Mouse (Mus musculus) CH12.LX (cell line): ENCODE data around the gene Cfap206. TPM values are rescaled to one million over a fixed set of nuclear protein-coding genes. Genes with fewer than 3 reads are reported as not detected.

Source experiments
- DNase-seq: peaks from one replicate; pipeline ENCODE4 v3.0.0-alpha.2; 2013; ENCODE audit errors: extremely low read depth
- H3K27ac ChIP-seq: 2 replicates; pipeline ENCODE4 v1.5.1; 2012; ENCODE audit warnings: low read depth, mild to moderate bottlenecking, control low read depth, moderate library complexity; ENCODE audit not compliant: insufficient read depth
- H3K27me3 ChIP-seq: replicated peaks from 2 replicates; pipeline ENCODE3; 2012; ENCODE audit warnings: inconsistent platforms
- H3K36me3 ChIP-seq, 2 experiments: replicated peaks in 1 of 2; 2 replicates each; pipeline versions ENCODE3 to v1.6.1; 2012; ENCODE audit warnings: inconsistent platforms in 1 of 2, low read length in 1 of 2, mild to moderate bottlenecking in 1 of 2, mixed read lengths in 1 of 2, moderate library complexity in 1 of 2; ENCODE audit not compliant: control insufficient read depth in 1 of 2, insufficient read depth in 1 of 2
- H3K4me1 ChIP-seq, 2 experiments: 2 replicates each; pipeline ENCODE4 v1.6.1; 2012; ENCODE audit warnings: inconsistent platforms in 1 of 2, moderate library complexity in 1 of 2; ENCODE audit not compliant: insufficient read depth in 2 of 2, control insufficient read depth in 1 of 2
- H3K4me2 ChIP-seq: 2 replicates; pipeline ENCODE4 v1.6.1; 2012; ENCODE audit warnings: low read depth, mild to moderate bottlenecking, control low read depth; ENCODE audit not compliant: poor library complexity, insufficient read depth, severe bottlenecking
- H3K4me3 ChIP-seq, 3 experiments: fragments of 150-350 bp in 1 of 3; sonication (generic) in 1 of 3; replicated peaks in 1 of 3; 2 replicates each; pipeline versions ENCODE3 to v1.5.1; 2011 to 2012; ENCODE audit warnings: low read depth in 2 of 3, low read length in 2 of 3, mild to moderate bottlenecking in 2 of 3, moderate library complexity in 2 of 3, control low read depth in 1 of 3, improper control_type of control experiment in 1 of 3, inconsistent platforms in 1 of 3, mixed read lengths in 1 of 3; ENCODE audit not compliant: poor library complexity in 1 of 3
- H3K79me2 ChIP-seq: replicated peaks from 2 replicates; pipeline ENCODE4 v1.6.1; 2012; ENCODE audit warnings: mild to moderate bottlenecking, moderate library complexity; ENCODE audit not compliant: control insufficient read depth, poor library complexity, insufficient read depth, severe bottlenecking; ENCODE audit errors: extremely low read depth
- H3K9ac ChIP-seq: 2 replicates; pipeline ENCODE4 v1.6.1; 2012; ENCODE audit warnings: low read depth, mild to moderate bottlenecking, control low read depth, moderate library complexity; ENCODE audit not compliant: insufficient read depth
- H3K9me3 ChIP-seq: replicated peaks from 2 replicates; pipeline ENCODE3; 2012; ENCODE audit warnings: low read length, inconsistent platforms, mixed read lengths
- BHLHE40 ChIP-seq: IDR thresholded peaks from 2 replicates; pipeline ENCODE4 v1.6.1; 2011; ENCODE audit warnings: mild to moderate bottlenecking, low read depth, low read length, improper control_type of control experiment
- CTCF ChIP-seq, 2 experiments: IDR thresholded peaks in 1 of 2; conservative IDR thresholded peaks in 1 of 2; 2 replicates each; pipeline ENCODE4 v1.5.1; 2011 to 2012; ENCODE audit warnings: low read depth in 2 of 2, low read length in 2 of 2, improper control_type of control experiment in 1 of 2, inconsistent platforms in 1 of 2, mild to moderate bottlenecking in 1 of 2, moderate library complexity in 1 of 2
- ELF1 ChIP-seq: IDR thresholded peaks from 2 replicates; pipeline ENCODE4 v1.6.1; 2014; ENCODE audit warnings: low read depth, mild to moderate bottlenecking, inconsistent platforms, low read length, improper control_type of control experiment
- EP300 ChIP-seq: IDR thresholded peaks from 2 replicates; pipeline ENCODE4 v1.6.1; 2011; ENCODE audit warnings: low read length, improper control_type of control experiment
- IRF4 ChIP-seq: IDR thresholded peaks from 2 replicates; pipeline ENCODE4 v1.6.1; 2014; ENCODE audit warnings: low read depth, mild to moderate bottlenecking, inconsistent platforms, low read length, improper control_type of control experiment
- JUN ChIP-seq: IDR thresholded peaks from 2 replicates; pipeline ENCODE4 v1.6.1; 2011; ENCODE audit warnings: low read depth, mild to moderate bottlenecking, low read length, improper control_type of control experiment, moderate library complexity; ENCODE audit not compliant: insufficient read depth
- JUND ChIP-seq: conservative IDR thresholded peaks from 2 replicates; pipeline ENCODE4 v1.6.1; 2011; ENCODE audit warnings: low read depth, low read length, improper control_type of control experiment
- KAT2A ChIP-seq: IDR thresholded peaks from 2 replicates; pipeline ENCODE4 v1.6.1; 2012; ENCODE audit warnings: low read length, improper control_type of control experiment, inconsistent platforms; ENCODE audit not compliant: insufficient replicate concordance
- MAZ ChIP-seq: IDR thresholded peaks from 2 replicates; pipeline ENCODE4 v1.6.1; 2012; ENCODE audit warnings: low read depth, mild to moderate bottlenecking, inconsistent platforms, low read length, improper control_type of control experiment, moderate library complexity
- MEF2A ChIP-seq: IDR thresholded peaks from 2 replicates; pipeline ENCODE4 v1.6.1; 2014; ENCODE audit warnings: low read depth, mild to moderate bottlenecking, inconsistent platforms, low read length, improper control_type of control experiment, borderline replicate concordance
- NELFE ChIP-seq: IDR thresholded peaks from 2 replicates; pipeline ENCODE4 v1.6.1; 2011; ENCODE audit warnings: low read depth, low read length, improper control_type of control experiment
- NRF1 ChIP-seq: IDR thresholded peaks from 2 replicates; pipeline ENCODE4 v1.6.1; 2014; ENCODE audit warnings: low read depth, mild to moderate bottlenecking, inconsistent platforms, low read length, improper control_type of control experiment, moderate library complexity
- POLR2A ChIP-seq: IDR thresholded peaks from 2 replicates; pipeline ENCODE4 v1.6.1; 2011; ENCODE audit warnings: low read depth, mild to moderate bottlenecking, improper control_type of control experiment, low read length
- POLR2AphosphoS2 ChIP-seq: IDR thresholded peaks from 2 replicates; pipeline ENCODE4 v1.6.1; 2011; ENCODE audit warnings: low read depth, low read length, improper control_type of control experiment
- RAD21 ChIP-seq: IDR thresholded peaks from 2 replicates; pipeline ENCODE4 v1.6.1; 2011; ENCODE audit warnings: low read depth, mild to moderate bottlenecking, low read length, improper control_type of control experiment, moderate library complexity
- RCOR1 ChIP-seq: conservative IDR thresholded peaks from 2 replicates; pipeline ENCODE4 v1.6.1; 2012; ENCODE audit warnings: low read depth, mild to moderate bottlenecking, inconsistent platforms, low read length, improper control_type of control experiment
- SIN3A ChIP-seq: IDR thresholded peaks from 2 replicates; pipeline ENCODE4 v1.6.1; 2012; ENCODE audit warnings: low read length, improper control_type of control experiment, inconsistent platforms
- TCF12 ChIP-seq: IDR thresholded peaks from 2 replicates; pipeline ENCODE4 v1.6.1; 2014; ENCODE audit warnings: low read depth, mild to moderate bottlenecking, inconsistent platforms, low read length, improper control_type of control experiment
- UBTF ChIP-seq: IDR thresholded peaks from 2 replicates; pipeline ENCODE4 v1.6.1; 2012; ENCODE audit warnings: low read depth, mild to moderate bottlenecking, inconsistent platforms, low read length, improper control_type of control experiment, moderate library complexity
- USF1 ChIP-seq: IDR thresholded peaks from 2 replicates; pipeline ENCODE4 v1.6.1; 2014; ENCODE audit warnings: low read depth, mild to moderate bottlenecking, inconsistent platforms, low read length, improper control_type of control experiment
- USF2 ChIP-seq: conservative IDR thresholded peaks from 2 replicates; pipeline ENCODE4 v1.6.1; 2011; ENCODE audit warnings: low read depth, low read length, improper control_type of control experiment
- ZC3H11A ChIP-seq: IDR thresholded peaks from 2 replicates; pipeline ENCODE4 v1.6.1; 2012; ENCODE audit warnings: low read depth, mild to moderate bottlenecking, inconsistent platforms, low read length, improper control_type of control experiment
- ZMIZ1 ChIP-seq: IDR thresholded peaks from 2 replicates; pipeline ENCODE4 v1.6.1; 2012; ENCODE audit warnings: low read depth, mild to moderate bottlenecking, inconsistent platforms, low read length, improper control_type of control experiment
- dilution Hi-C: fragments of 300-500 bp; cut with MboI; formaldehyde crosslinking; loops from 2 replicates; pipeline ENCODE4 v1.14.3; 2020; ENCODE audit warnings: low sequenced_read_pairs; ENCODE audit not compliant: extremely low pct_unique_long_range_greater_than_20kb, extremely low pct_ligation_motif_present
- in situ Hi-C: fragments of 300-500 bp; cut with MboI; formaldehyde crosslinking; loops from 3 replicates; pipeline ENCODE4 v1.14.3; 2019; ENCODE audit warnings: low sequenced_read_pairs, low pct_ligation_motif_present, low pct_unique_long_range_greater_than_20kb, mixed read lengths
- polyA plus RNA-seq: library from polyadenylated mRNA; unstranded; fragments of >175 nt; gene quantifications from 2 replicates; pipeline ENCODE4 v1.2.1, GENCODE M21; 2012; ENCODE audit warnings: low read depth; ENCODE audit not compliant: insufficient read length
- total RNA-seq, 2 experiments: library from RNA; depleted of rRNA; stranded (reverse); fragments of 300-350 nt in 1 of 2; fragments of >200 nt in 1 of 2; gene quantifications; 2 replicates each; pipeline ENCODE4 v1.2.3; 2012 to 2014

Gene Cfap206
- total and polyA plus RNA-seq, 3 experiments: not detected

DNA sequence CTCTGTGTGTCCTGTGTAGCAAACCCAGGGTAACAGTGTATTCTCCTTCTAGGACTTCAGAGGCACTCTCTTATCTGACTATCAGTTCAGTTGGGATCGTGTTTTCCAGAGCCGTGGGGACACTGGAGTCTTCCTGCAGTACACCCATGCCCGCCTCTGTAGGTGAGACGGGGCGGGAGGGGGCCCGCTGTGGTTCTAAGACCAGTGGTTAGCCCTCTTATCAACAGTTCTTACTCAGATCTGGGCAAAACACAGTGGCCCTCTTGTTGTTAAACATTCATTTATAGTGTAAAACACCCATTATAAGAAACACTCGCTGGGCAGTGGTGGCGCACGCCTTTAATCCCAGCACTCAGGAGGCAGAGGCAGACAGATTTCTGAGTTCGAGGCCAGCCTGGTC, 73.9 kb downstream of the Cfap206 start:
- TF ChIP-seq USF2 (no peak), ZMIZ1 (no peak), KAT2A (no peak), CTCF (conservative IDR thresholded peaks at IDR 0.05 in 1 of 2, IDR thresholded peaks at IDR 0.05 in 1 of 2; ENCODE audit: low read depth in 2 of 2, low read length in 2 of 2) (no peak), ELF1 (no peak), ZC3H11A (no peak), TCF12 (no peak), RAD21 (no peak), MAZ (no peak), MEF2A (no peak), NRF1 (no peak), NELFE (no peak), EP300 (no peak), USF1 (no peak), RCOR1 (no peak), POLR2AphosphoS2 (no peak), SIN3A (no peak), BHLHE40 (no peak), POLR2A (no peak), UBTF (no peak)
- dilution Hi-C loops: no loop called here

DNA sequence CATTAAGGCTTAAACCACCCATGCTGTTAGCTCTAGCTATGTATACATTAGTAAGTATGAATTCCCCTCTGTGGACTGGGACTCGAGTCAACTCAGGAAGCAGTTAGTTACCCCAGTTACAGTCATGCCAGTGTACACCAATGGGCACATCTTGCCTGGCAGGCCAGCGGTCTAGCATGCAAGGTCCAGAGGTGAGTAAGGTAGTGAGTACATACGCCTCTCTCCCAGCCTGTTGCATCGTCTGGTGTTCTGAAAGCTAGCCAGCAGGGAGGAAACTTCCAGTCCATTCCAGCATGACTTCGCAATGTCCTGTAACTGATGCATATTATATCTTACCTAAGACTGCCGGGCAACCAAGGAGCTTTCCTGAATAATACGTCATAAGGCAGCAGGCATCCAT, 76.8 kb downstream of the Cfap206 start:
- no peaks in the 10 kb centered on the region for H3K27me3 ChIP-seq
- no peaks in the 10 kb centered on the region for H3K79me2 ChIP-seq
- in situ Hi-C loops (no loop called here), dilution Hi-C loops (no loop called here)
- peak overlapping the region; percentile 24; the same call in 1 of the 2 replicates for H3K27ac ChIP-seq
- no peak for TF ChIP-seq JUND
- TF ChIP-seq IRF4: peak; percentile 17; the same call in 1 of the 2 replicates
- TF ChIP-seq ZMIZ1: no peak
- TF ChIP-seq KAT2A: no peak
- no peak for TF ChIP-seq BHLHE40
- TF ChIP-seq JUN: no peak
- peaks cover 56 to 74% of the 10 kb centered on the region in 2 experiments for H3K36me3 ChIP-seq
- no peaks in the 10 kb centered on the region for H3K9me3 ChIP-seq
- no peak overlapping the region for H3K4me2 ChIP-seq
- H3K4me3 ChIP-seq: peak overlapping the region in 1 of 3 experiments; percentile 18
- DNase-seq: peak; percentile 14
- H3K4me1 ChIP-seq: peaks cover 3 to 18% of the 10 kb centered on the region in 2 experiments
- H3K9ac ChIP-seq: no peak overlapping the region

More for the DNA sequence above, 73.9 kb downstream of the Cfap206 start:
- Histone ChIP-seq H3K36me3 (peaks cover 68 to 87% of the 10 kb centered on the region in 2 experiments), H3K27me3 (no peaks in the 10 kb centered on the region), H3K27ac (no peak overlapping the region), H3K9me3 (no peaks in the 10 kb centered on the region), H3K79me2 (no peaks in the 10 kb centered on the region), H3K4me1 (peaks cover 3 to 18% of the 10 kb centered on the region in 2 experiments), H3K4me3 (no peak overlapping the region), H3K4me2 (no peak overlapping the region), H3K9ac (no peak overlapping the region)
- no peak for DNase-seq
- in situ Hi-C loops: no loop called here
